Mouse (Mus musculus) c-Kit-positive CD71-negative TER-119-negative erythroid progenitor cells, embryonic 14.5 days (primary cell): ENCODE measurements at regions not wholly inside any gene's neighbourhood (a gene's known extent, or its start where the extent isn't known, plus 50 kb on each side); places are given as distances from the start of the nearest gene placed in this dataset.

Experiments
- DNase-seq: peaks from one replicate; pipeline ENCODE4 v3.0.0-alpha.2; 2013; ENCODE audit warnings: low read depth

DNA sequence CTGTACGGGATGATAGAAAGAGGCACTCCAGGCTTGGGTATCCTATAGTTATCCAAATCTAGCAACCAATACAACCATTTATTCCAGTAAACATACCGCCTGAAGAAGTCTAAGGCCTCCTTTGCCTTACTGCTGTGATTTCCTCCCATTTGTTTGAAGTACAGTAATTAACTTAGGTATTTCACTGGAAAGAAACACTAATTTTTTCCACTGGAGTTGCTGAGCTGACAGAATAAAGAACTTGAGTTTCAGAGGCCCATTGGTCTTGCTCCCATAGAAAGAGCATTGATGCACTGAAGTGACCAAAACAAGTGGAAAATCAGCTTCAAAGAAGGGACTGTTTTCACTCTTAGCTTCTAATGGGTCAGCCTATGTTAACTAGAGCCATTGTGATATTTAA lies 1100.8 kb upstream of the Gm7489 start:
- DNase-seq: no peak

DNA sequence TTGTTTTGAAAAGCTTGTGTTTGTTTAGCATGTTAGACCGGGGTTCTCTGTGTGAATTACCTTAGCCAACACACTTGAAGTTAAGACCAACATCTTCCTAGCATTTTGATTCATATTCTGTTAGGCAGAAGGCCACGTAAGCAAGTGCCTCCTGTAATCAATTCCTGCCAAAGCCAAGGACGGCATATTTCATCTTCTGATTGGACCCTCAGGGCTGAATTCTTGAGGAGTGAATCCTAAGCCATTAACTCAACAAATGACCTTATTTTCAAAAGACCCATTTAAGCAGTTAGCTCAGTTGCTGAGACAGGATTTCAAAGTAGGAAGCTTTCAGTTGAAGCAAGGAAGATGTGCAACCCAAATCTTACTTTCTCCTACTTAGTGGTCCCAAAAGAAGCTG lies 1099.5 kb upstream of the Gm7489 start:
- DNase-seq: no peak

DNA sequence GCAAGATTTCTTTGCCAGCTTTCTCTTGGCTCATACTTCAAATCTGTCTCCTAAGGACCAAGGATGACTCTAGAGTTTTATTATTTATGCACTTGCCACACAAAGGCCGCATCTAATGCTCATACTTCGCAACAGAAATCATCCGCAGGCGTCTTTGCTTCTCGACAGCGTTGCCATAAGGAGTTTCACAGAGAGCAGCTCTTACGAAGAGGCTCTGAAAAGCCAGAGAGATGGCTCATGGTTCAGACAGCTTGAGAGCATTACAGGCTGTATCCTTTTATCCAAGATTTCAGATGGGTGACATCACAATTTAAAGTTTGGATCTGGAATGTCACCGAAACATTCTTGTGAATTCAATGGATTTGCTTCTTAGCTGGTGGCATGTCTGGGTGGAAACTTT lies 1098.7 kb upstream of the Gm7489 start:
- DNase-seq: no peak

DNA sequence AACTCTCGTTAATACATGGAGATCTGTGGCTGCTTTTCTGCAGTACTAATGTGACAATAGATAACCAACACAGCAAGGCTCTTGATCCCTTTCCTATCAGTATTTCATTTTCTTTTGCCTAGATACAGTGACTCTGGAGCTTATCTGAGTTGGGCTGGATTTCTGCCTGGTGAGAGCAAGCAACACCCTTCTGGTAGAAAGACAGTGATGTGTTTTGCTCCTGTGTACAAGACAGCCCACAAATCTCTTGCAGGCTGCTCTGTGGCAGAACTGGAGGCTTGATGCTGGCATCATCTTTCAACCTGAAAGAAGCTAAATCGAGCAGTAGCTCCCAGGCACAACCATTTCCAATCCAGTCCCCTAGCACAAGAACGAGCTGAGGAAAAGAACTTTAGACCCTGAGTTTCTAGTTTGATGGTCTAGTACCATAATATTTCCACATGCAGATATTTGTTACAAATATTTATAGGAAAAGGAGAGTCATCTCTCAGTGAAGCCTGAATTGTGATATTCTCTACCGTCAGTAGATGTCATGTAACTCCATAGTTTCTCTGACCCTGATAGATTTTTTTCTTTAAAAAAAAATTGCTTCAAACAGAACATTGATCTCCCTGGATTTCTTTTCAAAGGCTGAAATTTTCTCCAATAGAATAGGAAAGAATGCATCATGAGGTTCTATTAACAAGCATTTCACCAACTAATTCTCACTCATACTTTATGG lies 1079.1 kb upstream of the Gm7489 start:
- DNase-seq: no peak

DNA sequence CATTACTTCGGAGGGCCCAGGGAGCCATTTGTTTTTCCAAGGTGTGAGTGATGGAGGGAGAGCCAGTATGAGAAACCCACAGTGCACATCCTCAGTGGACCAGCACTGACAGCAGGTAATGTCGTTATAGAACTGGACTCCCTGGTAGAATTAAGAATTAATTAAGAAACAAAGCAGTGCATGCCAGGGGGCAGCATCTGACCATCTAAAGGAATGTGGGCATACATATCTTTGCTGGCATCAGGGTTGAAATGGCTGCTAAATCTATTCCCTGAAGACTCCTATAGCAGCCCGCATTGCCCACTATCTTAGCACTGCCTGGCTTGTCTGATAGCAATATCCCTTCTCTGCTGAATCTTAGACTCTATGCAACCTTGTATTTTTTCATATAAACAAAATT lies 1076.1 kb upstream of the Gm7489 start:
- no peak for DNase-seq

DNA sequence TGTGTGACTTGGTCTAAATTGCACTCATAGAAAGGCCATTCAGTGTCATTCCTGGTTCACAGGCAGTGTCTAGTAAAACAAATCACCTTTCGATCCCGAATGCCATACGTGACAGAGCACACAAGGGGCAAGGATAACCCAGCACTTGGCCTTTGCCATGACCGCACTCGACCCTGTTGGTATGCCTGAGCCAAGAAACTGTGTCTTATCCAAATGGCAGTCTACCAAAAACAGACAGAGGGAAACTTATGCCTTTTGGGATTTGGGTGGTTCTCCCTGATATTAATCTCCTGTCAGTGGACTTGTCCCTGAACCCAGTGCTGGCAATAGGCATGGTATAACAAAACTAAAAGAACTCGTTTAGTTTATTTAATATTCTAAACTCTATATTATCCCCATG lies 1063.9 kb upstream of the Gm7489 start:
- DNase-seq: no peak

DNA sequence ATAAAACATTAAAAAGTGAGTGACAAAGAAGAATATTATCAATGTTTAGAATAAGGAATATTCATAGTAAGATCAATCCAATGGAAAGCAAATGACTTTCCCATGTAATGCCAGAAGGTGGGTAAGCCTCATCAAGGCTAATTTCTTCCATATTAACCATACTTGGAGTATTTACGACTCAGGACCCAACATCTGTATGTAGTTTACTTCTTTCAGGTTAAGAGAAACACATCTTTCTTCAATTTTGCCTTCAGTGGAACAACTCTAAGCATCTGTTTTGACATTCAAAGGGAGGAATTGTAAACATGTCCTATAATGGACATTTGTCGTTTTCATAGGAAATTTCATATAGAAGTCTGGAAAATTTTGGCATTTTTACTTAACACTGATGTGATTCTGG lies 1047.8 kb upstream of the Gm7489 start:
- no peak for DNase-seq

- no peak for DNase-seq
Measured at GRCm38 (mm10) chr15:52848132-52848531, 1036.6 kb upstream of the Gm7489 start.

GRCm38 (mm10) chr15:52858682-52859081 lies 1026.0 kb upstream of the Gm7489 start:
- DNase-seq: no peak

- no peak for DNase-seq
Measured at GRCm38 (mm10) chr15:52863494-52863893, 1021.2 kb upstream of the Gm7489 start.

GRCm38 (mm10) chr15:52892244-52892950 lies 992.3 kb upstream of the Gm7489 start:
- DNase-seq: no peak

- DNase-seq: no peak
Measured at GRCm38 (mm10) chr15:52898107-52898506, 986.6 kb upstream of the Gm7489 start.

DNA sequence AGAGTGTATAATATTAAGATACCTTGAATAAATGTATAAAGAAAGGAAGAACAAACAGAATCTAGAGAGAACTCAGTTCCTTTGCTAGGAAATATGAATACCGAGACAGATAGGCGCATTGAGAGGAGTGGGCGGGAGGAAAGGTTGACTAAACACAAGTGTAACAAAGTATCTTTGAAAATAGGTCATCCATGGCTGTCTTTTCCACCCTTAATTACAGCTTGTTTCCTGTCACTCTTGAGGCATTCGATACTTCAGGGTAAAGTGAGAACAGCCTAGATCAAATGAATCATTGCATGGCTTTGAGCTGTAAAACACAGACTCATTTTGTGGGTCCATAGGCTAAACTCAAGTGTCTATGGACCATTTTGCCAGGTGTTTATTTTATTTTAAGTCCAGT lies 985.3 kb upstream of the Gm7489 start:
- no peak for DNase-seq

GRCm38 (mm10) chr15:52899822-52900221 lies 984.9 kb upstream of the Gm7489 start:
- DNase-seq: no peak

DNA sequence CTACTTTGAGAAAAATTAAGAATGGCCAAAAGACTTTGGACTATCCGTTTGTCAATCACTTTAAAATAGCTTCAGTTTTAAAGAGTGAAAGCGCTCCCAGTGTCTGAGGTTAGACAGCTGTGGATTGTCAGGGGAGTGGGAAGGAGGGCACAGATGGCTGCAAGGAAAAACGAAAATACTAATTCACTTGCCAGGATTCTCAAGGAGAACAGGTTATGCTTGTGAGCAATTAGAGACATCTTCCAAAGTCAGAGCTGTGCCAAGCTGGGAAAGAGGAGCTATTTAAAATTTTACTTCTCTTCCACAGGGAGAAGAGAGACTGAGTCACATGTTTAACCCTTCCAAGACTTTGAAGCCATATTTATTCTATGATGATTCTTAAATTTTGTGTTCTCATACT lies 979.5 kb upstream of the Gm7489 start:
- DNase-seq: no peak

GRCm38 (mm10) chr15:52907217-52907616 lies 977.5 kb upstream of the Gm7489 start:
- no peak for DNase-seq

DNA sequence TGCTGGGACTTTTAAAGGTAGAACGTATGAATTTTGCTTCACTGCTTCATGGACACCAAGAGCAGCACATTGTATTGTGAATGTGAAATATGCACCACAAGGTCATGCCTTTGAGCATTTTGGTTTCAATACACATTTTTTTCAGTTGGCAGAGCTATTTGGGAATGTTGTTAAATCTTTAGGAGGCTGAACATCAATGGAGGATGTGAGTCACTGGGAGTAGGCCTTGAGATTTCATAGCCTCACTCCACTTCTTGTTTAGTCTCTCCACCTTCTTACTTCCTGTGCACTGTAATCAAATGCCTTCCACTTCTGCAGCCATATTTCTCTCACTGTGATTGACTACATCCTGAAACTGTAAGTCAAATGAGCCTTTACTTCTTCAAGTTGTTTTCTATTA lies 962.4 kb upstream of the Gm7489 start:
- DNase-seq: no peak

DNA sequence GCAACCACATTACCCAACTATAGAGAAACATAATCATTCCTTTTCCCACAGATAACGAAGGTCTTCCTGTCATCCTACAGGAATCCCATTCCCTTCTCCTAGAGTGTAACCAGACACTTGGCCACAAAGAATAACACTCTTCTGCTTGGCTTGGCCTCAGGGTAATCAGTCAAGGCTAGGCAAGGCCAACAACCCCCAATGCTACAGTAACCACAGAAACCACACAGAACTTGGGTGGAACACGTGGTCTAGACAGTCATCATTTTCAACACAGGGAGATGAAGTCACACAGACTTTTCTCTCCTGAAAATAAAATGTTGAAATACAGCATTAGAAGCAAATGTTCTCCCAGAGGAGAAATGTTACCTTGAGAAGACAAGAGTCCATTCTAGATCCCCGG lies 956.3 kb upstream of the Gm7489 start:
- peak; percentile 13 for DNase-seq

DNA sequence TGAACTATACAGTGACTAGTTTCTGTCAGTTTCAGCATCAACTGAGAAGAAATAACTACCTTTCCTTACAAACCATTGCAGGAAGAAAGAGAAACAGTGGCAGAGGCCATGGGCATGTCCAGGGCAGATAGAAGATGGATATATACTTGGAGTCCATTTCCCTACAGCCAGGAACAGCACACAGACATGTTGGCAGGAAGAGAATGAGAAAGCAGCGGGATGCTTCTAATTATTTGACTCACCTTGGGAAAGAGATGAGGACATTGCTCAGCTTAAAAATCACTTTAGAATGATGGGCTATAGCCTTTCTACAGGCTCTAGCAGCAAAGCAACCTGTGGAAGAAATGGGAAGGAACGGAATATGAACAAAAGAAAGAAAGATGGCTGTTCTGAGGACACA lies 947.6 kb upstream of the Gm7489 start:
- no peak for DNase-seq

DNA sequence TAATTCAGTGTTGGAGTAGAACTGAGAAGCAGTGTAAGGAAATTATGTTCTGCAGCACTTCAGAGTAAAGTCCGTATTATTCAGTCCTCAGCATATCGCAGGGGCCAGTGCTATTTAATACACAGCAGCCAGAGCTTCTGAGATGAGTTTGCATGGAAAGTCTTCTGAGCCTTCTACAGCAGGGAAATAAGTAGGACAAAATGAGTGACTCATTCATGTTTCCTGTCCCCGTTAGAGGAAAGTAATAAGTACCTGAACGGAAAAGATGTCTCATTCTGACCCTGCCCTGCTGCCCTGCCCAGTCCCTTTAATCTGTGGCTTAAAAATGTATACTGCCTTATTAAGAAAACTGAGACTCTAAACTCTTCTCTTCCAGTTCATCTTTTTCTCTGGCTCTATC lies 940.1 kb upstream of the Gm7489 start:
- no peak for DNase-seq

DNA sequence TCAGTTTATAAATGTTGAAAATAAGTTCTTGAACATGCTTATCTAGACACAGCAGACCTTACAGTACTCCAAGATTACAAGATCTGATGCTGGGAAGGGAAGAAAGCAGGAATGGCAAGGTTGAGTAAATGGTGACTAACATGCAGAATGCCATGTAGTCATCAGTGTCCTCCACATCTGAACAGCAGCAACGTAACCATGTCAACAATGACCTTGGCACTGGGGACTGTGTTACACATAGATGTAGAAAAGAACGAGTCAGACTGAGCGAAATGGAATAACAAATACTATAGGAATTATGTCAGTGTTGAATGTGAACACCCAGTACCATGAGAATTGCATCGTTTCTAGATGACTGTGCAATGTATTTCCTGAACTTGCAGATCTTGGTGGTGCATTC lies 936.5 kb upstream of the Gm7489 start:
- no peak for DNase-seq

GRCm38 (mm10) chr15:52953480-52953879 lies 931.2 kb upstream of the Gm7489 start:
- no peak for DNase-seq

- DNase-seq: no peak
Measured at GRCm38 (mm10) chr15:52954715-52955593, 929.8 kb upstream of the Gm7489 start.
